Mouse (Mus musculus) mouse embryonic stem cell (cell line): ENCODE results near the gene Trim72.
"Not testable (repeated sequence)": the region's sequence is repeated elsewhere in the genome, so short reads cannot be mapped to it uniquely, and the experiment has no call there.

Experiments used
- in situ Hi-C, 2 experiments: fragments of 300-500 bp; cut with MboI; formaldehyde crosslinking; loops; 1 replicate in 1 of 2; 3 replicates in 1 of 2; pipeline ENCODE4 v1.14.3; 2019 to 2020; ENCODE audit warnings: low sequenced_read_pairs in 2 of 2, low pct_unique_long_range_greater_than_20kb in 1 of 2, mixed read lengths in 1 of 2; ENCODE audit not compliant: unreplicated experiment in 1 of 2

Gene Trim72

GRCm38 (mm10) chr7:128033616-128034015, 29.9 kb downstream of the Trim72 start:
- in situ Hi-C loops, result no loop called here

DNA sequence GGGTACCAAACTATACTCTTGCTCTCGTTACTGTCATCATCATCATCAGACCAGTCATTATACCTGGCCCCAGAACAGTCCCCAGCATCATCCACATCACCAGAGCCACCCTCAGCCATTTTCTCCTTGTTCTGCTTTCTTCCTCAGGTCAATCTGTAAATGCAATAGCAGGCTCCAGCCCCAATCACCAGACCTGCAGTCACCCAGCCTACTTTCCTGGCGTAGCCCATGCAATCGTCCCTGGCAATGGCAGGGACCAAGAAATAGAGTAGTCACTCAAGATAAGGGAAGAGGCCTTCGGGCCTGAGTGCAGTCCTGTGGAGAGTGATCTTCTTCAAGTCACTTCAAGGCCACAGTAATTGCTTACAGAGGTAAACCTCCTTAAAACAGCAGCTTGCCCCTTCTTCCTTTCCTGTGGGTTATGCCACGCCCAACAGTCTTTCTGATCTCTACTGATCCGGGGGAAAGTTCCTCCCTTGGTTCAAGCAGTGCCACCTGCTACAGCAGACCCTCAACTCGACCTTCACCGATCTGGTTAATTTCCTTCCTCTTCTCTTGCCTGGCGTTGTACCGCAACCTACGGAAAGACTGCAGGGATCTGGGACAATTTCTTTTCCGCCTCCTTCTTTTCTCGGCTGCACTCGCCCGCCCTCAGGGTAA, 38.5 kb downstream of the Trim72 start:
- in situ Hi-C loops, result not testable (repeated sequence)

GRCm38 (mm10) chr7:128044142-128044785, 40.5 kb downstream of the Trim72 start:
- in situ Hi-C loops, result no loop called here

DNA sequence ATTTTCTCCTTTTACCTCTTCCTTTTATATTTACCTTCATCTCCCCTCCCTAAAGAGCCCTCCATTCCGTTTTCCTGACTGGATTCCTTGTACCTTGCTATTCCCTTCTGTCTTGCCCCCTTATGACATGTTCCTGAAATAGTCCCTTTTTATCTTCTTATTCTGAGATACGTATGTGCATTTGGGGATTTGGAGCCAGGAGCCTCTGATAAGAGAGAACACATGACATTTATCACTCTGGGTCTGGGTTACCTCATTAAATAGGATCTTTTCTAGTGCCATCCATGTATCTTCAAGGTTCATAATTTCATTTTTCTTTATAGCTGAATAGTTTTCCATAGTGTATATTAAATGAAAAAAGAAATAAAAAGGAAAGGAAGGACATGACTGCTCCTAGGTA, 41.9 kb downstream of the Trim72 start:
- in situ Hi-C loops, result no loop called here

DNA sequence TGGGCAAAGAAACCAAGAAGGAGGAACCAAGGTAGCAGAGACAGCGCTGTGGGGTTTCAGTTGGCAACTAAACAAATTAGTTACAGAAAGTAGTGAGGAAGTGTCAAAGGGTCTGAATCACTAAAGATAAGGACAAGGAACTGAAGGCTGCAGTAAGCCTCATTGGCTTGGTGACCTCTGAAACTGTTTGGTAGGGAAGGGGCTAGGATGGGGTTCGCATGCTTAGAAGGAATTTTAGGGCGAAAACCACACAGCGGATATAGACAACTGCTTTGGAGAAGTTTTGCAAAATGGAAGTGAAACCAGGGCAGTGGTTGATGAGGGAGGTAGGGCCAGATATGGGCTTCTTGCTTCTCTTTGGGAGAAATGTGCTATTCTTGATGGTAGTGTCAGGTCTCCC, 45.1 kb downstream of the Trim72 start:
- in situ Hi-C loops, result no loop called here

DNA sequence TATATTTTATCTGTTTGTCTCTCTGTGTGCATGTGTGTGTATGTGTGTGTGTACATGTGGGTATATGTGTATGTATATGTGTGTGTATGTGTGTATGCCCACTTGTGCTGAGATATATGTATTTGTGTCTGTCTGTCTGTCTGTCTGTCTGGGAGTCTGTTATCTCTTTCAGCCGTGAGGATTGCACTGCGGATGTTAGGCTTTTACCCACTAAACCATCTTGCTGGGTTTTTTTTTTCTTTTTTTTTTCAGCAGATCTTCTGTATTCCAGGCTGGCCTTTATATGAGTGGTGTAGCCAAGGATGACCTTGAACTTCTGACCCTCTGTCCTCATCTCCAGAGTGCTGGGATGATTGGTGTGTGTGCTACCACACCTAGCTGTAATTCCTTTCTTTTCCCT, 45.5 kb downstream of the Trim72 start:
- in situ Hi-C loops, result no loop called here

- in situ Hi-C loops, result no loop called here
Observed at GRCm38 (mm10) chr7:128050739-128051138, 47.0 kb downstream of the Trim72 start.

- in situ Hi-C loops, result no loop called here
Observed at GRCm38 (mm10) chr7:128053061-128053460, 49.3 kb downstream of the Trim72 start.

DNA sequence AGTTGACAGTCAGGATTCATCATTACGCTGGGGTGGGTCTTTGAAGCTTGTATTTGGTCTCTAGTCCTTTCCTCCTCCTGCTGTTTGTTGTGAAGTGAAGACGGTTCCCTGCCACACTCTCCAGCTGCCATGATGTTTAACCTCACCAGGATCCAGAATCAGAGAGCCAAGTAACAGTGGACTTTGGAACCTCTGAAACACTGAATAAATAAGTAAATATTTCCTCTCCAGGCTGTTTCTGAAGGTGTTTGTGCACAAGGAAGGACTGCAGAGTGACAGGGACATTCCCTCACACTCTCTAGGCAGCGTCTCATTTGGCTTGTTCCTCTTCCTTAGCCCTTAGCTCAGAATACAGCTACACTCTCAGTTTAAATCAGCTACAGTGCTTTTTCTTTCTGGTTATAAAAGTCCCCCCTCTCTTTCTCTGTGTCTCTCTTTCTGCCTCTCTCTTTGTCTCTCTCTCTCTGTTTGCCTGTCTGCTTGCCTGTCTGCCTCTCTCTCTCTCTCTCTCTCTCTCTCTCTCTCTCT, 53.2 kb downstream of the Trim72 start:
- in situ Hi-C loops, result no loop called here

DNA sequence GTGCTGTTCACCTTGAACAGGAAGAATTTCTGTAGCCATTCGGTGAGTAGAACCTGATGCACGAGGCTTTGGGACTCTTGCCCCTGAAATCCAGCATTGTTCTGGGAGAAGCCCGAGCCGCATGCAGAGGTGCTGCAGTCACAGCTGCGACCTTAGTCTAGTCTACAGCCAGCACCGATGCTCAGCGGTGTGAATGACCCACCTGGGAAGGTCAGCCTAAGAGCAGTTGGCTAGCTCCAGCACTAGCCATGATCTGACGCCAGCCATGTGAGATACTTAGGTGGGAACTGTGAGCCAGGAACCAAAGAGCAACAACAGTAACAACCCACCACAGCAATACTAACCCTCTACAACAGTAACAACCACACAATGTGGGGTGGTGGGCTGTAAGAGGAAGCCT, 54.1 kb downstream of the Trim72 start:
- in situ Hi-C loops, result no loop called here

DNA sequence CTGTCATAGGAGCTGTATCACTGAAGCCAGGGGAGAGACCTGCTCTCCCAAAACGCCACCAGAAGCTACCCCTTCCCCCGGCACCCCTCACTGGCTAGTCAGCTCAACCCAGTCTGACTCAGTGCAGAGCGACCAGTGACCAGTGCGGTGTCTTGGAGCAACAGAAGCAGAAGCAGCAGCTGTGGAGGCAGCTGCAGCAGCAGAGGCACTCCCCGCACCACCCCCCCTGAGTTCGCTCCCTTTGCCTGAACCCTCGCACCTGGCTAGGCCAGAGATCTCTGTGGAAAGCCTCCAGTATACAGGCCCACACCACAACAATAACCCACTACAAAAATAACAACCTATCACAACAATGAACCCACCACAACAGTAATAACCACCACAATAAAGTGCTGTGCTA, 54.8 kb downstream of the Trim72 start:
- in situ Hi-C loops, result no loop called here

GRCm38 (mm10) chr7:128059091-128059490, 55.3 kb downstream of the Trim72 start:
- in situ Hi-C loops, result no loop called here
